ENCODE assay signal across 25 mouse cellular contexts in the genomic region with DNA sequence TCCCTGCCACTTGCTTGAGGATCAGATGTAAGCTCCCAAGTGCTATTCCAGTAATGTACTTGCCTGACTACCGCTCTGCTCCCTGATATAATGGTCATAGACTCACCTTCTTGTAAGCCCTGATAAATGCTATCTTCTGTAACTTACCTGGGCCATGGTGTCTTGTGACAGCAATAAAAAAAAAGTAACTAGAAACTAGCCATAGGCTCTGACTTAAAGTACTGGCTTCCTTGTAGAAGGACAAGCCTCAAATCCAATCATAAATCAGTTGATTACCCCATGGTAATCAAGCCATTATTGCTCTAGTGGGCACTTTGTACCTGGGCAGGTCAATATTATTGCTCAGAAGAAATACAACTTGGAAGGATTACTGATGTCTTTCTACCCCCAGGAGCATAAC.
"Had no signal": no experiment of that assay in that cellular context is flagged by ENCODE, and none has a peak within 500 bp of the region (broad histone marks: within the 10 kb centered on the region; RNA-seq: fewer than 3 reads in every experiment).

No protein-coding gene starts in this region.

- H3K4me1 ChIP-seq: heart, embryonic 10.5 days; heart, embryonic 12.5 days; hindbrain, embryonic 10.5 days; hindbrain, embryonic 12.5 days; limb, embryonic 13.5 days; limb, embryonic 15.5 days; liver, embryonic 12.5 days had no signal

- H3K27me3 ChIP-seq: heart, embryonic 12.5 days; hindbrain, embryonic 12.5 days; limb, embryonic 13.5 days; limb, embryonic 15.5 days; liver, embryonic 12.5 days had no signal

- H3K4me2 ChIP-seq: heart, embryonic 12.5 days; hindbrain, embryonic 12.5 days; hindbrain, embryonic 14.5 days; limb, embryonic 13.5 days; limb, embryonic 15.5 days; liver, embryonic 12.5 days had no signal

- H3K9ac ChIP-seq: heart, embryonic 12.5 days; hindbrain, embryonic 12.5 days; hindbrain, embryonic 14.5 days; limb, embryonic 13.5 days; limb, embryonic 15.5 days; liver, embryonic 12.5 days; liver, embryonic 14.5 days had no signal

- H3K36me3 ChIP-seq: heart, embryonic 10.5 days; heart, embryonic 12.5 days; hindbrain, embryonic 10.5 days; hindbrain, embryonic 12.5 days; limb, embryonic 13.5 days; limb, embryonic 15.5 days; liver, embryonic 12.5 days had no signal

- ATAC-seq: hindbrain, embryonic 16.5 days; inflammation-experienced regulatory T-cells, adult 6 months; liver, embryonic 12.5 days had no signal

- DNase-seq: gastrocnemius, adult 2 months; gastrocnemius, postnatal 10 days; gastrocnemius, postnatal 25 days; heart, adult 18-20 months; heart, postnatal 10 days; heart, postnatal 4 days; kidney, adult 18-20 months; kidney, adult 8-10 months; kidney, postnatal 10 days; kidney, postnatal 25 days; kidney, postnatal 4 days; left cerebral cortex, postnatal 4 days had no signal

- H3K9me3 ChIP-seq: heart, embryonic 10.5 days; heart, embryonic 12.5 days; hindbrain, embryonic 10.5 days; hindbrain, embryonic 12.5 days; limb, embryonic 13.5 days; limb, embryonic 15.5 days; liver, embryonic 12.5 days had no signal

- H3K27ac ChIP-seq: gastrocnemius, adult 2 months; heart, embryonic 10.5 days; hindbrain, embryonic 10.5 days; hindbrain, embryonic 12.5 days; hindbrain, embryonic 14.5 days; layer of hippocampus, adult 2 months; left cerebral cortex, adult 2 months; limb, embryonic 13.5 days; limb, embryonic 15.5 days; liver, embryonic 12.5 days; liver, embryonic 14.5 days had no signal

- H3K4me3 ChIP-seq: gastrocnemius, adult 2 months; heart, embryonic 10.5 days; heart, embryonic 12.5 days; hindbrain, embryonic 10.5 days; hindbrain, embryonic 12.5 days; layer of hippocampus, adult 2 months; left cerebral cortex, adult 2 months; limb, embryonic 13.5 days; limb, embryonic 15.5 days; liver, embryonic 12.5 days had no signal
